In the genomic region with DNA sequence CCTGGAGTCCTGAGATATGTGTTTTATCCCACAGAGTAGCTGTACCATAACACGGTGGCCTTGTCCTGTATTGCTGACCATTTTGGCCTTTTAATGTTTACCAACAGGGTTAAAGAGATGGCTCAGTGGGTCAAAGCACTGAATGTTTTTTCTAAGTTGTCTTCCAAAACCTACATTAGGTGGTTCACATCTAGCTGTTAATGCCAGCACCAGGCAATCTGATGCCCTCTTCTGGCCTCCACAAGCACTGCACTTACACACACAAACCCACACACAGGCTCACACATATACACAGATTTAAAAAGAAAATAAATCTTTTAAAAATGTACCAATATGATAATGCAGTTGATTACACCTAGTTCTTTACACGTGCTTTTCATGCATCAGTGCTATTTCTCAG, we compare ENCODE assay signal across 11 mouse cellular contexts. TPM values are rescaled to one million over a fixed set of nuclear protein-coding genes. Genes with fewer than 3 reads are reported as not detected.
DNase-seq lines count a peak whose midpoint lies in the region; ATAC-seq and TF ChIP-seq lines count a peak whose summit lies in the region.
"Had no signal": no experiment of that assay in that cellular context is flagged by ENCODE, and none has a peak within 500 bp of the region (broad histone marks: within the 10 kb centered on the region; RNA-seq: fewer than 3 reads in every experiment).

No protein-coding gene starts in this region.

- peak; percentile 54 for TF ChIP-seq RAD21 in CH12.LX (IDR thresholded peaks at IDR 0.05; ENCODE audit: low read depth, low read length)

- no peak for TF ChIP-seq EP300 in CH12.LX (IDR thresholded peaks at IDR 0.05; ENCODE audit: low read length)

- dilution Hi-C loops in CH12.LX (cut with MboI; ENCODE audit: extremely low pct_ligation_motif_present, extremely low pct_unique_long_range_greater_than_20kb, low sequenced_read_pairs) = no loop called here

- DNase-seq in left cerebral cortex, adult 2 months (ENCODE audit: extremely low spot score in 1 of 2, low spot score in 2 of 2) = no peak
- DNase-seq in left cerebral cortex, postnatal 36 days (ENCODE audit: low spot score in 2 of 2) = no peak
- DNase-seq in CH12.LX (ENCODE audit: extremely low read depth) = peak; percentile 39
- peak; percentile 10 for DNase-seq in NIH3T3 (ENCODE audit: low read depth)
- DNase-seq in urinary bladder, postnatal 14 days (ENCODE audit: low spot score) = no peak
- DNase-seq in forebrain, embryonic 11.5 days (ENCODE audit: low spot score) = no peak
- DNase-seq: adrenal gland, adult 2 months; cerebellum, adult 18-20 months; right cerebral cortex, postnatal 4 days had no signal

- ATAC-seq in forebrain, embryonic 11.5 days (replicated peaks; ENCODE audit: low FRiP score) = no peak

- H3K79me2 ChIP-seq in CH12.LX (replicated peaks; ENCODE audit: control insufficient read depth, extremely low read depth, insufficient read depth, poor library complexity, severe bottlenecking) = no peaks in the 10 kb centered on the region

- no peak overlapping the region for H3K4me3 ChIP-seq in left cerebral cortex, adult 2 months
- H3K4me3 ChIP-seq in CH12.LX (replicated peaks in 1 of 3; ENCODE audit: low read depth in 2 of 3, low read length in 2 of 3, poor library complexity in 1 of 3) = no peak overlapping the region
- no peak overlapping the region for H3K4me3 ChIP-seq in small intestine, adult 2 months (ENCODE audit: low read depth, low read length)
- no peak overlapping the region for H3K4me3 ChIP-seq in forebrain, embryonic 11.5 days (ENCODE audit: low read depth, low read length)
- H3K4me3 ChIP-seq: neural tube, embryonic 12.5 days had no signal

- peak; percentile 28 for TF ChIP-seq CTCF in left cerebral cortex, adult 2 months (IDR thresholded peaks at IDR 0.05)
- peak; percentile 27 to 69; a peak in 3 of 4 replicates for TF ChIP-seq CTCF in CH12.LX (conservative IDR thresholded peaks at IDR 0.05 in 1 of 2, IDR thresholded peaks at IDR 0.05 in 1 of 2; ENCODE audit: low read depth in 2 of 2, low read length in 2 of 2)
- peak; percentile 41; the same call in 1 of the 2 replicates for TF ChIP-seq CTCF in small intestine, adult 2 months (IDR thresholded peaks at IDR 0.05; ENCODE audit: extremely low read depth, insufficient read length, insufficient replicate concordance, low read depth, low read length)

- in situ Hi-C loops in CH12.LX (cut with MboI; ENCODE audit: low pct_ligation_motif_present, low pct_unique_long_range_greater_than_20kb, low sequenced_read_pairs) = no loop called here

- H3K27ac ChIP-seq in left cerebral cortex, adult 2 months = no peak overlapping the region
- H3K27ac ChIP-seq in CH12.LX (ENCODE audit: insufficient read depth, low read depth) = no peak overlapping the region
- no peak overlapping the region for H3K27ac ChIP-seq in small intestine, adult 2 months (ENCODE audit: insufficient read depth, low read depth, low read length)
- no peak overlapping the region for H3K27ac ChIP-seq in forebrain, embryonic 11.5 days (ENCODE audit: low read depth, low read length)
- H3K27ac ChIP-seq: neural tube, embryonic 12.5 days had no signal

- H3K36me3 ChIP-seq in CH12.LX (replicated peaks in 1 of 2; ENCODE audit: control insufficient read depth in 1 of 2, insufficient read depth in 1 of 2, low read length in 1 of 2) = peaks cover 34 to 66% of the 10 kb centered on the region in 2 experiments
- H3K36me3 ChIP-seq in small intestine, adult 2 months (ENCODE audit: control insufficient read depth, insufficient read depth, low read length) = peaks cover 3% of the 10 kb centered on the region
- H3K36me3 ChIP-seq in forebrain, embryonic 11.5 days (ENCODE audit: control insufficient read depth, insufficient read depth, low read length) = no peaks in the 10 kb centered on the region

- no peak for TF ChIP-seq POLR2A in CH12.LX (IDR thresholded peaks at IDR 0.05; ENCODE audit: low read depth, low read length)
- no peak for TF ChIP-seq POLR2A in small intestine, adult 2 months (IDR thresholded peaks at IDR 0.05; ENCODE audit: low read depth, low read length)

- WGBS in small intestine, adult 2 months = 92% methylated on average over 2 of the region's 2 CpGs
- WGBS in forebrain, embryonic 11.5 days = 80% methylated on average over 2 of the region's 2 CpGs

- H3K4me1 ChIP-seq in CH12.LX (ENCODE audit: control insufficient read depth in 1 of 2, insufficient read depth in 2 of 2) = no peaks in the 10 kb centered on the region
- no peaks in the 10 kb centered on the region for H3K4me1 ChIP-seq in small intestine, adult 2 months (ENCODE audit: control insufficient read depth, insufficient read depth, insufficient read length, low read length)
- H3K4me1 ChIP-seq in forebrain, embryonic 11.5 days (replicated peaks; ENCODE audit: control insufficient read depth, insufficient read depth, low read length) = no peaks in the 10 kb centered on the region
- H3K4me1 ChIP-seq: neural tube, embryonic 12.5 days had no signal

- no peak overlapping the region for H3K4me2 ChIP-seq in CH12.LX (ENCODE audit: insufficient read depth, low read depth, poor library complexity, severe bottlenecking)
- H3K4me2 ChIP-seq in forebrain, embryonic 11.5 days (ENCODE audit: low read depth, low read length, severe bottlenecking) = no peak overlapping the region
- H3K4me2 ChIP-seq: neural tube, embryonic 12.5 days had no signal

- no peaks in the 10 kb centered on the region for H3K27me3 ChIP-seq in CH12.LX (replicated peaks)
- H3K27me3 ChIP-seq in small intestine, adult 2 months (ENCODE audit: control insufficient read depth, insufficient read depth, low read length) = no peaks in the 10 kb centered on the region
- no peaks in the 10 kb centered on the region for H3K27me3 ChIP-seq in forebrain, embryonic 11.5 days (ENCODE audit: control insufficient read depth, insufficient read depth, low read length)
- H3K27me3 ChIP-seq: neural tube, embryonic 12.5 days had no signal

- H3K9ac ChIP-seq in CH12.LX (ENCODE audit: insufficient read depth, low read depth) = no peak overlapping the region
- H3K9ac ChIP-seq in forebrain, embryonic 11.5 days (ENCODE audit: low read length) = no peak overlapping the region
- H3K9ac ChIP-seq: neural tube, embryonic 12.5 days had no signal

- no peaks in the 10 kb centered on the region for H3K9me3 ChIP-seq in CH12.LX (replicated peaks; ENCODE audit: low read length)
- H3K9me3 ChIP-seq in forebrain, embryonic 11.5 days (ENCODE audit: control insufficient read depth, low read length) = no peaks in the 10 kb centered on the region
- H3K9me3 ChIP-seq: neural tube, embryonic 12.5 days had no signal

- intact Hi-C loops in left cerebral cortex, adult 2 months (cut with DNase I) = no loop called here
- intact Hi-C loops in left cerebral cortex, postnatal 36 days (cut with DNase I) = no loop called here

TF ChIP-seq in CH12.LX, 34 proteins besides CTCF, POLR2A, EP300 and RAD21:
- no peak for TF ChIP-seq NELFE (IDR thresholded peaks at IDR 0.05; ENCODE audit: low read depth, low read length)
- no peak for TF ChIP-seq ETS1 (conservative IDR thresholded peaks at IDR 0.05; ENCODE audit: low read depth, low read length)
- peak; percentile 71 for TF ChIP-seq SMC3 (IDR thresholded peaks at IDR 0.05; ENCODE audit: low read depth, low read length)
- TF ChIP-seq TBP (conservative IDR thresholded peaks at IDR 0.05; ENCODE audit: low read depth, low read length) = no peak
- TF ChIP-seq HCFC1 (IDR thresholded peaks at IDR 0.05; ENCODE audit: low read depth, low read length) = no peak
TF ChIP-seq in CH12.LX: peak in this region for 1.

RNA-seq across cellular contexts. Expression of a gene that starts 17.7 kb away (rescaled TPM):
- total RNA-seq in left cerebral cortex, adult 2 months (2021) = 10 to 100 TPM; 36.7 to 37.7 TPM
- 10 to 100 TPM; 17.9 to 29.7 TPM for total RNA-seq in left cerebral cortex, postnatal 36 days (2021)
- 52.1 and 64.3 TPM in 2 replicates for total RNA-seq in CH12.LX (2012; rRNA removed)
- 94.1 and 108 TPM in 2 replicates for total RNA-seq in CH12.LX (2014; rRNA removed)
- polyA plus RNA-seq in CH12.LX (2012; ENCODE audit: insufficient read length, low read depth) = 60.0 and 71.6 TPM in 2 replicates
- 2.2 and 4.8 TPM in 2 replicates for polyA plus RNA-seq in small intestine, adult 2 months (2012; rRNA removed)
- 47.4 and 49.2 TPM in 2 replicates for polyA plus RNA-seq in forebrain, embryonic 11.5 days (2014; fragmentation: Nextera tagmentation; extraction: Ambion mirVana)

RNA-seq across cellular contexts. Expression of a gene that starts 19.3 kb away (rescaled TPM):
- total RNA-seq in left cerebral cortex, adult 2 months (2021) = 1 to 10 TPM; 5.1 to 5.3 TPM
- total RNA-seq in left cerebral cortex, postnatal 36 days (2021) = 1 to 10 TPM; 4.8 to 5.2 TPM
- total RNA-seq in CH12.LX (2012; rRNA removed) (8.7 and 9.3 TPM in 2 replicates), CH12.LX (2014; rRNA removed) (9.6 and 45.7 TPM in 2 replicates)
- 11.3 and 15.5 TPM in 2 replicates for polyA plus RNA-seq in CH12.LX (2012; ENCODE audit: insufficient read length, low read depth)
- 0.43 and 0.76 TPM in 2 replicates for polyA plus RNA-seq in small intestine, adult 2 months (2012; rRNA removed)
- polyA plus RNA-seq in forebrain, embryonic 11.5 days (2014; fragmentation: Nextera tagmentation; extraction: Ambion mirVana) = 15.9 and 17.8 TPM in 2 replicates

Comparison
In these comparisons a context has a peak if more than half of its experiments do, and no peak if none do; other contexts are left out.
1. DNase-seq: peak in CH12.LX (single experiment) and NIH3T3 (single experiment); none in left cerebral cortex, adult 2 months (0 of 2), left cerebral cortex, postnatal 36 days (0 of 2), urinary bladder, postnatal 14 days (single experiment) and forebrain, embryonic 11.5 days (single experiment).
2. Peak in every context shown above with its lines, with median percentiles within 50 percentile points of each other: CTCF ChIP-seq.